Mouse (Mus musculus): ENCODE data around the gene Tor3a. TPM values are rescaled to one million over a fixed set of nuclear protein-coding genes. Genes with fewer than 3 reads are reported as not detected.

Tor3a gene
- polyA plus RNA-seq (2012; rRNA removed): 1.9 and 3.0 TPM in 2 replicates

DNA sequence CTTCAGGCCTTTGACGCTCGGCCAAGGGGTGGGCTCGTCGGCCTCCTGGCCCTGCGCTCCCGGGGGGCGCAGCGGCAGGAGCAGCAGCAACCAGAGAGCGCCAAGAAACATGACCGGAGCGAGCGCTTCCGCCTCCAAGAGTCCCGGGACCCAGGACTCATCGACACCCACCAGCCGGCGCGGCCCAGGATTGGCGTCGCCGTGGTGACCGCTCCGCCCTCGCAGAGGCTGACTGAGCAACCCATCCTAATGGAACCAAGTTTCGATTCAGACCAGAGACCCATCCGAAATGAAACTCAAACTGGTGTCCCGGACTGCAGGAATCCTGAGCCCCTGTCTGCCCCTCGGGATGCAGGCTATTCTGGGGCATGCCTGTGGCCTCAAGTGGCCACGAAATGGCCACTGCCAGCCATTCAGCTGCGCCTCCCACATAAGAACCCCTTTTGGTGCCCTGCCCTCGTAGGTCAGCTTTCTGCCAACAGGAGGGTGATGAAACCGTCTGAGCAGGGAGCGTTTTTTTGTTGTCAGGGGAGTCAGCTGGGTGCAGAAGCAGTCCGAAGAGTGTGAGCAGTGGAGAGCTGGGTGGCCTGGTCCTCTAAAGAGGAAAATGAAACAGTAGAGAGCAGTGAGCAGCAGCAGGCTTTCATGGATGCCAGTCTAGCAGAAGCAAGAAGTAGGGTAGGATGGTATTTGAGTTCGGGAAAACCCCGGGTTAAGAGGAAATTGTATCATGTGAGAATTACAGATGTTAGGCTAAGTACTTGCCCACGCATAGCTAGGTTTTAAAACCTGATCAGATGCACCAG is at the start of gene Tor3a:
TSS of gene Tor3a (minus strand) at position 162 of the 806 bp plus-strand sequence.

DNA sequence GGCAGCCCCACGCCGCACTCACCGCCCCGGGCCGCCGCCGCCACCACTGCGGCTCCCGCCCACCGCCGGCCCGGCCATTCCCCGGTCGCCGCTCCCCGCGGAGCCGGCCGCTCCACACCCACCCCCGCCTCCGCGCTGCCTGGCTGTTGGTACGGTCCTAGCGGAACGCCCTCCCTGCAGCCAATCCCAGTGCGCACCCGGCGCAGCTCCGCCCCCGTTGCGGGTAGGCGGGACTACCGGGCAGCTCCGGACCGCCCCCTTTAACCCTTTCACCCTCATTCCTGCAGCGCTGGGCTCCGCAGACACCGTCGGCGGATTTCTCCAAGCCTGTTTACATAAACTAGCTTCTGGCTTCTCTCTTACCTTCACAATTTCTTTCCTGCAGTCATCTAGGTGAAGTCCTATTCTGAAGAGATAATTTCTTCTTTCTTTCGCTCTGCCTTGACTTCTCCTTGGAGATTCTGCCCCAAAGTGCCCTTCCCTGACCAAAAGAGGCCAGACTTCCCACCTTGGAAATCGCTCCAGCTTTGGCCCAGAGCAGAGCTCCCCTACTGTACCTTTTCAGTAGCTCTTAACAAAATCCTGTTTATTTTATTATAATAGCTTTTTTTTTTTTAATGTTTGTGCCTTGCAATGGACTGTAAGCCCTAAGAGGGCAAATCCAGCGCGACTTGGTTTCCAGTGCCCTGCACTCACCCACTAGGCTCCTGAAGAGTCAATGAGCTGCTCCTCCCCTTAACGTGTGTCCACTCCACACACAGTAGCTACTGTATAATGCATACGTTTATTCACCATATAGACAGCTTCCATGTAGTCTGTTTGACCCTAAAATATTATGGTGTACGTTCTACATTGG is 45.0 kb upstream of the Tor3a start, which contains the start of gene Fam20b:
TSS of gene Fam20b (minus strand) at position 137 of the 856 bp plus-strand sequence.

Other genes with a start within 250 kb of the Tor3a start
- 6.7 and 8.9 TPM in 2 replicates for gene Soat1, start 200.0 kb downstream of the Tor3a start, polyA plus RNA-seq (2012; rRNA removed)
- 1.8 and 2.8 TPM in 2 replicates for gene Gm10031, start 150.3 kb downstream of the Tor3a start, polyA plus RNA-seq (2012; rRNA removed)
- 1.8 and 2.0 TPM in 2 replicates for gene Abl2, start 115.6 kb downstream of the Tor3a start, polyA plus RNA-seq (2012; rRNA removed)
- 7.3 and 8.5 TPM in 2 replicates for gene Fam20b, start 44.7 kb upstream of the Tor3a start, polyA plus RNA-seq (2012; rRNA removed)
- gene Angptl1, start 164.2 kb upstream of the Tor3a start, polyA plus RNA-seq (2012; rRNA removed): 0.03 and 0.63 TPM in 2 replicates

All from liver, embryonic 14 days (tissue).